Mouse (Mus musculus) megakaryocyte, embryonic 14.5 days (primary cell): ENCODE results near the gene Tead1.

ENCODE experiments used
- FLI1 ChIP-seq: IDR thresholded peaks from 2 replicates; pipeline ENCODE4 v1.6.1; 2012; ENCODE audit warnings: low read length, inconsistent platforms, mixed read lengths
- GATA1 ChIP-seq: IDR thresholded peaks from 3 replicates; pipeline ENCODE4 v1.6.1; 2012; ENCODE audit warnings: mixed read lengths, low read length, inconsistent platforms, borderline replicate concordance

GRCm38 (mm10) chr7:112776670-112777069 is 97.6 kb downstream of the Tead1 start:
- TF ChIP-seq FLI1 (no peak), GATA1 (no peak)
